Mouse (Mus musculus) heart, embryonic 16.5 days (tissue): ENCODE data around the gene Colgalt2. TPM values are rescaled to one million over a fixed set of nuclear protein-coding genes. Genes with fewer than 3 reads are reported as not detected.
"Not testable (repeated sequence)": the region's sequence is repeated elsewhere in the genome, so short reads cannot be mapped to it uniquely, and the experiment has no call there.

Experiments used
- ATAC-seq: fragments of 200-750 bp; cut with Nextera tagmentation; replicated peaks from 2 replicates; pipeline ENCODE4 v1.8.0; 2017; ENCODE audit warnings: moderate number of reproducible peaks; ENCODE audit not compliant: insufficient read depth, low FRiP score; ENCODE audit errors: extremely low read depth
- H3K27ac ChIP-seq: fragments of 300-500 bp; sonication (generic); 2 replicates; pipeline ENCODE4 v1.5.1; 2014; ENCODE audit warnings: mild to moderate bottlenecking, low read length, control low read depth, moderate library complexity
- H3K27me3 ChIP-seq: fragments of 300-500 bp; sonication (generic); 2 replicates; pipeline ENCODE4 v1.6.1; 2014; ENCODE audit warnings: low read length, mixed read lengths; ENCODE audit not compliant: control insufficient read depth, insufficient read depth
- H3K36me3 ChIP-seq: fragments of 300-500 bp; sonication (generic); 2 replicates; pipeline ENCODE4 v1.6.1; 2014; ENCODE audit not compliant: control insufficient read depth, insufficient read depth
- H3K4me1 ChIP-seq: fragments of 300-500 bp; sonication (generic); 2 replicates; pipeline ENCODE4 v1.6.1; 2014; ENCODE audit warnings: low read length, mixed read lengths; ENCODE audit not compliant: control insufficient read depth, insufficient read depth
- H3K4me2 ChIP-seq: fragments of 300-500 bp; sonication (generic); 2 replicates; pipeline ENCODE4 v1.6.1; 2014; ENCODE audit warnings: low read depth, mild to moderate bottlenecking, control low read depth, low read length
- H3K4me3 ChIP-seq: fragments of 300-500 bp; sonication (generic); 2 replicates; pipeline ENCODE4 v1.5.1; 2014; ENCODE audit warnings: mild to moderate bottlenecking, control low read depth, low read length
- H3K9ac ChIP-seq: fragments of 300-500 bp; sonication (generic); 2 replicates; pipeline ENCODE4 v1.6.1; 2014; ENCODE audit warnings: low read length, control low read depth
- H3K9me3 ChIP-seq: fragments of 300-500 bp; sonication (generic); replicated peaks from 2 replicates; pipeline ENCODE4 v1.6.1; 2016; ENCODE audit warnings: low read length; ENCODE audit not compliant: control insufficient read depth
- WGBS: fragments of 180-500 bp; shearing (Covaris S2); extraction: QIAGEN DNeasy Blood & Tissue Kit; methylation state at CpG from one replicate; pipeline ENCODE4 v1.1.7; 2014; 5-methylcytosine and 5-hydroxymethylcytosine counted together
- polyA plus RNA-seq: library from polyadenylated mRNA; unstranded; fragments of >200 nt; fragmentation: Nextera tagmentation; extraction: Ambion mirVana; gene quantifications from 2 replicates; pipeline ENCODE4 v1.2.1, GENCODE M21; 2015

Gene Colgalt2
- polyA plus RNA-seq, 1 experiment from 2014 or later, result 2.0 TPM

DNA sequence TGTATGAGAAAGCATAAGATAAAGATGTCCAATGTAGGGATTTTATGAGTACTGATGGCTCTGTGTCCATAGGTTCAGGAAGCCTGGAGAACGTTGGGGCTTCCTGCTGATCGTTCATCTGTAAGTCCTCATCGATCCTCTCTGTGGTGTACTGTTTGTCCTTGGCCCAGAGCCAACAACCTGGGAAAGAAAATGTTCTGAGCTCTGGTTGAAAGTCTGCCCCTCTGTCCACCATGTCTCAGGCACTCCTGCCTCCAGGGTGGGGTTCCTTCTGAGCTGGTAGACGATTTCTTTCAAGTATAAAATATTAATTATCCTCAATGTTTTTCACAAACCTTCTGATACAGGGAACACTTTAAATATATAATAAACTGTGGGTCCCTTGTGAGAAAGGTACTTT is 34.5 kb downstream of the Colgalt2 start:
- H3K4me1 ChIP-seq, result peaks cover 1% of the 10 kb centered on the region; the same call in 1 of the 2 replicates
- ATAC-seq, result no peak
- H3K9ac ChIP-seq, result no peak overlapping the region
- H3K27ac ChIP-seq, result no peak overlapping the region
- no peaks in the 10 kb centered on the region for H3K36me3 ChIP-seq
- H3K4me3 ChIP-seq, result no peak overlapping the region
- no peaks in the 10 kb centered on the region for H3K27me3 ChIP-seq
- no peaks in the 10 kb centered on the region for H3K9me3 ChIP-seq
- H3K4me2 ChIP-seq, result no peak overlapping the region
- 57% methylated on average over 4 of the region's 4 CpGs for WGBS

GRCm38 (mm10) chr1:152437518-152437917 is 37.9 kb downstream of the Colgalt2 start:
- H3K9me3 ChIP-seq, H3K27me3 ChIP-seq, H3K4me1 ChIP-seq, ATAC-seq, H3K36me3 ChIP-seq, H3K9ac ChIP-seq, H3K27ac ChIP-seq, H3K4me2 ChIP-seq: not testable (repeated sequence)
- H3K4me3 ChIP-seq, result peak overlapping the region; percentile 14; the same call in 1 of the 2 replicates
- 68% methylated on average over 16 of the region's 17 CpGs for WGBS

GRCm38 (mm10) chr1:152439408-152439807 is 39.8 kb downstream of the Colgalt2 start:
- Histone ChIP-seq H3K9ac (no peak overlapping the region), H3K36me3 (no peaks in the 10 kb centered on the region), H3K4me1 (peaks cover 8% of the 10 kb centered on the region; the same call in 1 of the 2 replicates), H3K27me3 (no peaks in the 10 kb centered on the region), H3K9me3 (no peaks in the 10 kb centered on the region), H3K4me3 (no peak overlapping the region), H3K4me2 (no peak overlapping the region), H3K27ac (no peak overlapping the region)
- ATAC-seq, result no peak
- 37% methylated on average over 4 of the region's 4 CpGs for WGBS

DNA sequence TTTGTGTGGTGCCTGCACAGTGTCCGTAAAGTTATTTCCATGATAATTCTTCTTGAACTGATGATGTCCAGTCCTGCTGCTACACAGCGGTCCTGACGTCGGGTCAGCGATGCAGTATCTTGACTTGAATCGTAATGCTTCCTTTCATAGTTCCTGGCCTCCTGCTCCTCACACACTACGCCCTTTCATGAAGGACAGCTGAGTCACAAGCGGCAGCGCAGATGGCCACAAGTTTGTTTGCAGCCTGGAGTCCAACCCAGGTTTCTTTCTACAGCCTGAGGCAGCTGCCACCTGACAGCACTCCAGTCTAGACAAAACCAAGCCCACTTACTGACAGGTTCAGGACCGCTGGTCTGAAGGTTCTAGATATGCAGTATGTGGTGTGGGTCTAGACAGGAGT is 40.2 kb downstream of the Colgalt2 start:
- peaks cover 8% of the 10 kb centered on the region; the same call in 1 of the 2 replicates for H3K4me1 ChIP-seq
- H3K9ac ChIP-seq, result no peak overlapping the region
- WGBS, result 54% methylated on average over 10 of the region's 10 CpGs
- no peak overlapping the region for H3K27ac ChIP-seq
- H3K36me3 ChIP-seq, result no peaks in the 10 kb centered on the region
- H3K4me3 ChIP-seq, result no peak overlapping the region
- H3K27me3 ChIP-seq, result no peaks in the 10 kb centered on the region
- no peak for ATAC-seq
- no peaks in the 10 kb centered on the region for H3K9me3 ChIP-seq
- no peak overlapping the region for H3K4me2 ChIP-seq

DNA sequence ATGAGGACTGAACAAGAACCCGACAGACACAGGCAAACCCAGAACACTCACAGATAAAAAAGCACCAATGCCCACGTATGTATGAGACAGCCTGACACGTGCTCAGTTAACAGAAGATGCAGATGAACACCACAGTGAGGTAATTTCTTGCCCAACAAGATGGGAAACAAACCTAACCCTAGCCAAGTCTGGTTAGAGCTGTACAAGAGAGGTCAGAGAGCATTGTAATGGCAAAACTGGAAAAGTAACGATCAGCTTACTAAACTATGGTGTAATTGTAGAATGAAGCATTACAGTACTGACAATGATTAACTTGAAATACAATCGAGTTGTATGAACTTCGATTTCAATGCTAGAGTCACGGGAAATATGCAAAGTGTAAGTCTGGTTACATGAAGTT is 45.0 kb downstream of the Colgalt2 start:
- ATAC-seq, result no peak
- H3K36me3 ChIP-seq, result no peaks in the 10 kb centered on the region
- no peak overlapping the region for H3K4me3 ChIP-seq
- H3K27ac ChIP-seq, result no peak overlapping the region
- H3K4me2 ChIP-seq, result no peak overlapping the region
- 88% methylated on average over 7 of the region's 7 CpGs for WGBS
- H3K4me1 ChIP-seq, result peaks cover 3% of the 10 kb centered on the region; the same call in 1 of the 2 replicates
- H3K9me3 ChIP-seq, result no peaks in the 10 kb centered on the region
- no peaks in the 10 kb centered on the region for H3K27me3 ChIP-seq
- H3K9ac ChIP-seq, result no peak overlapping the region

GRCm38 (mm10) chr1:152445925-152446324 is 46.3 kb downstream of the Colgalt2 start:
- WGBS, result 67% methylated on average over 6 of the region's 6 CpGs
- H3K4me2 ChIP-seq, result no peak overlapping the region
- ATAC-seq, result no peak
- H3K27ac ChIP-seq, result no peak overlapping the region
- H3K36me3 ChIP-seq, result no peaks in the 10 kb centered on the region
- H3K4me1 ChIP-seq, result no peaks in the 10 kb centered on the region
- no peak overlapping the region for H3K4me3 ChIP-seq
- no peaks in the 10 kb centered on the region for H3K27me3 ChIP-seq
- H3K9me3 ChIP-seq, result no peaks in the 10 kb centered on the region
- no peak overlapping the region for H3K9ac ChIP-seq

GRCm38 (mm10) chr1:152454536-152454935 is 54.9 kb downstream of the Colgalt2 start:
- no peak overlapping the region for H3K9ac ChIP-seq
- 70% methylated on average over 5 of the region's 5 CpGs for WGBS
- no peaks in the 10 kb centered on the region for H3K36me3 ChIP-seq
- no peak overlapping the region for H3K4me3 ChIP-seq
- no peak for ATAC-seq
- H3K27me3 ChIP-seq, result no peaks in the 10 kb centered on the region
- no peak overlapping the region for H3K27ac ChIP-seq
- H3K4me1 ChIP-seq, result peaks cover 4% of the 10 kb centered on the region; the same call in 1 of the 2 replicates
- no peaks in the 10 kb centered on the region for H3K9me3 ChIP-seq
- H3K4me2 ChIP-seq, result no peak overlapping the region

- no peak overlapping the region for H3K4me2 ChIP-seq
- H3K27me3 ChIP-seq, result no peaks in the 10 kb centered on the region
- peaks cover 4% of the 10 kb centered on the region; the same call in 1 of the 2 replicates for H3K4me1 ChIP-seq
- no peak overlapping the region for H3K4me3 ChIP-seq
- no peak overlapping the region for H3K27ac ChIP-seq
- no peaks in the 10 kb centered on the region for H3K9me3 ChIP-seq
- 75% methylated on average over 10 of the region's 10 CpGs for WGBS
- no peak for ATAC-seq
- no peak overlapping the region for H3K9ac ChIP-seq
- no peaks in the 10 kb centered on the region for H3K36me3 ChIP-seq
These were observed 55.9 kb downstream of the Colgalt2 start for GRCm38 (mm10) chr1:152455275-152456243.

GRCm38 (mm10) chr1:152456266-152456665 is 56.6 kb downstream of the Colgalt2 start:
- WGBS, result 65% methylated on average over 3 of the region's 3 CpGs
- no peaks in the 10 kb centered on the region for H3K36me3 ChIP-seq
- H3K27ac ChIP-seq, result no peak overlapping the region
- ATAC-seq, result no peak
- no peak overlapping the region for H3K4me3 ChIP-seq
- no peaks in the 10 kb centered on the region for H3K27me3 ChIP-seq
- H3K4me1 ChIP-seq, result peaks cover 4% of the 10 kb centered on the region
- no peaks in the 10 kb centered on the region for H3K9me3 ChIP-seq
- no peak overlapping the region for H3K4me2 ChIP-seq
- H3K9ac ChIP-seq, result no peak overlapping the region
